Mouse (Mus musculus): ENCODE measurements around the gene Rtl9.

- TF ChIP-seq CTCF (IDR thresholded peaks at IDR 0.05; ENCODE audit: low read depth, low read length), result no peak
- no peak for TF ChIP-seq POLR2A (IDR thresholded peaks at IDR 0.05; ENCODE audit: borderline replicate concordance, low read depth, low read length)
Measured at GRCm38 (mm10) chrX:143090904-143091588, 8.3 kb upstream of the Rtl9 start.
